In genomic region chr10:80573944-80574343, GRCm38 (mm10) we compare ENCODE assay signal across 9 mouse cellular contexts. TPM values are rescaled to one million over a fixed set of nuclear protein-coding genes. Genes with fewer than 3 reads are reported as not detected.
DNase-seq lines count a peak whose midpoint lies in the region; ATAC-seq and TF ChIP-seq lines count a peak whose summit lies in the region.
"Had no signal": no experiment of that assay in that cellular context is flagged by ENCODE, and none has a peak within 500 bp of the region (broad histone marks: within the 10 kb centered on the region; RNA-seq: fewer than 3 reads in every experiment).

No protein-coding gene starts in this region.

- 55% methylated on average over 9 of the region's 9 CpGs for WGBS in heart, embryonic 10.5 days
- WGBS in lung, embryonic 16.5 days = 50% methylated on average over 9 of the region's 9 CpGs
- 89% methylated on average over 9 of the region's 9 CpGs for WGBS in thymus, adult 2 months

- intact Hi-C loops in left cerebral cortex, postnatal 14 days (cut with DNase I) = no loop called here

- ATAC-seq in lung, embryonic 16.5 days (ENCODE audit: low read depth) = no peak

- 0 out of 2 replicates have a peak overlapping the region, but pooled peaks have one; percentile 17 for H3K27ac ChIP-seq in heart, embryonic 10.5 days
- no peak overlapping the region for H3K27ac ChIP-seq in lung, embryonic 16.5 days (ENCODE audit: low read length)
- H3K27ac ChIP-seq in thymus, adult 2 months (ENCODE audit: control insufficient read depth, insufficient read depth, low read length) = no peak overlapping the region

- no peak for DNase-seq in heart, embryonic 10.5 days (ENCODE audit: low spot score)
- DNase-seq in heart, adult 8-10 months (ENCODE audit: low spot score) = no peak
- no peak for DNase-seq in lung, postnatal 10 days
- DNase-seq in left cerebral cortex, postnatal 14 days (ENCODE audit: low spot score in 2 of 2) = peak; percentile 58 to 80
- peak; percentile 72 for DNase-seq in right cerebral cortex, postnatal 25 days
- DNase-seq in ovary, postnatal 14 days (ENCODE audit: low spot score) = no peak
- DNase-seq in thymus, adult 2 months = no peak
- DNase-seq: lung, postnatal 4 days had no signal

- TF ChIP-seq POLR2A in thymus, adult 2 months (IDR thresholded peaks at IDR 0.05; ENCODE audit: control insufficient read depth, extremely low read depth, insufficient read depth, low read length, poor library complexity) = no peak

- 0 out of 2 replicates have a peak overlapping the region, but pooled peaks have one; percentile 13 for H3K4me3 ChIP-seq in heart, embryonic 10.5 days
- no peak overlapping the region for H3K4me3 ChIP-seq in lung, embryonic 16.5 days (ENCODE audit: low read length)
- H3K4me3 ChIP-seq in thymus, adult 2 months (ENCODE audit: control insufficient read depth, insufficient read depth, low read length) = no peak overlapping the region

- H3K9me3 ChIP-seq in heart, embryonic 10.5 days = no peaks in the 10 kb centered on the region
- no peaks in the 10 kb centered on the region for H3K9me3 ChIP-seq in lung, embryonic 16.5 days (ENCODE audit: control insufficient read depth, low read length)

- TF ChIP-seq CTCF in thymus, adult 2 months (IDR thresholded peaks at IDR 0.05; ENCODE audit: borderline replicate concordance, control insufficient read depth, extremely low read depth, insufficient read depth, low read length, poor library complexity) = no peak

- peak overlapping the region; percentile 24 for H3K9ac ChIP-seq in lung, embryonic 16.5 days (ENCODE audit: low read length)

- H3K4me2 ChIP-seq in lung, embryonic 16.5 days (ENCODE audit: low read depth, low read length) = no peak overlapping the region

- H3K4me1 ChIP-seq in heart, embryonic 10.5 days = peaks cover 98% of the 10 kb centered on the region
- H3K4me1 ChIP-seq in lung, embryonic 16.5 days (replicated peaks; ENCODE audit: control insufficient read depth, insufficient read depth, low read length) = peaks cover 43% of the 10 kb centered on the region
- H3K4me1 ChIP-seq in thymus, adult 2 months (replicated peaks; ENCODE audit: control insufficient read depth, insufficient read depth, low read length) = peaks cover 62% of the 10 kb centered on the region

- peaks cover under 1% of the 10 kb centered on the region; the same call in 1 of the 2 replicates for H3K36me3 ChIP-seq in heart, embryonic 10.5 days
- H3K36me3 ChIP-seq in lung, embryonic 16.5 days (ENCODE audit: control insufficient read depth, insufficient read depth, low read length) = no peaks in the 10 kb centered on the region
- no peaks in the 10 kb centered on the region for H3K36me3 ChIP-seq in thymus, adult 2 months (ENCODE audit: control insufficient read depth, insufficient read depth, low read length)

- no peaks in the 10 kb centered on the region for H3K27me3 ChIP-seq in heart, embryonic 10.5 days (ENCODE audit: insufficient read depth, poor library complexity, severe bottlenecking)
- H3K27me3 ChIP-seq in lung, embryonic 16.5 days (ENCODE audit: control insufficient read depth, insufficient read depth, low read depth, low read length) = no peaks in the 10 kb centered on the region
- no peaks in the 10 kb centered on the region for H3K27me3 ChIP-seq in thymus, adult 2 months (ENCODE audit: control insufficient read depth, insufficient read depth, low read length)

RNA-seq across cellular contexts. Expression of gene Klf16, which starts 3.2 kb away (rescaled TPM):
- 7.9 and 8.1 TPM in 2 replicates for polyA plus RNA-seq in heart, embryonic 10.5 days (2016; fragmentation: Nextera tagmentation; extraction: Ambion mirVana)
- 1 to 10 TPM; 3.5 to 5.0 (median 4.7) TPM for total RNA-seq in heart, adult 8-10 months (2022)
- 8.2 and 8.3 TPM in 2 replicates for polyA plus RNA-seq in lung, embryonic 16.5 days (2015; fragmentation: Nextera tagmentation; extraction: Ambion mirVana)
- 10 to 100 TPM; 46.7 to 48.0 TPM for total RNA-seq in left cerebral cortex, postnatal 14 days (2021)
- 31.0 and 46.9 TPM in 2 replicates for polyA plus RNA-seq in thymus, adult 2 months (2012; rRNA removed)

RNA-seq across cellular contexts. Expression of gene Rexo1, which starts 12.6 kb away (rescaled TPM):
- polyA plus RNA-seq in heart, embryonic 10.5 days (2016; fragmentation: Nextera tagmentation; extraction: Ambion mirVana) = 25.1 and 26.9 TPM in 2 replicates
- 10 to 100 TPM; 10.7 to 15.0 (median 12.2) TPM for total RNA-seq in heart, adult 8-10 months (2022)
- 20.6 and 22.1 TPM in 2 replicates for polyA plus RNA-seq in lung, embryonic 16.5 days (2015; fragmentation: Nextera tagmentation; extraction: Ambion mirVana)
- total RNA-seq in left cerebral cortex, postnatal 14 days (2021) = 10 to 100 TPM; 44.5 to 46.3 TPM
- polyA plus RNA-seq in thymus, adult 2 months (2012; rRNA removed) = 188 and 209 TPM in 2 replicates

RNA-seq across cellular contexts. Expression of gene Abhd17a, which starts 16.2 kb away (rescaled TPM):
- polyA plus RNA-seq in heart, embryonic 10.5 days (2016; fragmentation: Nextera tagmentation; extraction: Ambion mirVana) = 94.1 and 120 TPM in 2 replicates
- total RNA-seq in heart, adult 8-10 months (2022) = 10 to 100 TPM; 44.7 to 48.1 (median 46.9) TPM
- 77.4 and 80.9 TPM in 2 replicates for polyA plus RNA-seq in lung, embryonic 16.5 days (2015; fragmentation: Nextera tagmentation; extraction: Ambion mirVana)
- total RNA-seq in left cerebral cortex, postnatal 14 days (2021) = 100 to 1,000 TPM; 212 to 220 TPM
- polyA plus RNA-seq in thymus, adult 2 months (2012; rRNA removed) = 310 and 359 TPM in 2 replicates

RNA-seq across cellular contexts. Expression of gene Scamp4, which starts 28.7 kb away (rescaled TPM):
- polyA plus RNA-seq in heart, embryonic 10.5 days (2016; fragmentation: Nextera tagmentation; extraction: Ambion mirVana) = 97.4 and 97.9 TPM in 2 replicates
- 10 to 100 TPM; 20.0 to 25.2 (median 21.9) TPM for total RNA-seq in heart, adult 8-10 months (2022)
- 78.8 and 81.8 TPM in 2 replicates for polyA plus RNA-seq in lung, embryonic 16.5 days (2015; fragmentation: Nextera tagmentation; extraction: Ambion mirVana)
- total RNA-seq in left cerebral cortex, postnatal 14 days (2021) = 10 to 100 TPM; 35.8 to 39.3 TPM
- 151 and 156 TPM in 2 replicates for polyA plus RNA-seq in thymus, adult 2 months (2012; rRNA removed)

RNA-seq across cellular contexts. Expression of gene Adat3, which starts 28.7 kb away (rescaled TPM):
- polyA plus RNA-seq in heart, embryonic 10.5 days (2016; fragmentation: Nextera tagmentation; extraction: Ambion mirVana) = 5.8 and 9.3 TPM in 2 replicates
- total RNA-seq in heart, adult 8-10 months (2022) = under 1 TPM; 0.44 to 0.81 (median 0.73) TPM
- 7.1 and 8.3 TPM in 2 replicates for polyA plus RNA-seq in lung, embryonic 16.5 days (2015; fragmentation: Nextera tagmentation; extraction: Ambion mirVana)
- 1 to 10 TPM; 2.8 TPM for total RNA-seq in left cerebral cortex, postnatal 14 days (2021)
- 42.9 and 48.2 TPM in 2 replicates for polyA plus RNA-seq in thymus, adult 2 months (2012; rRNA removed)

Comparison
In these comparisons a context has a peak if more than half of its experiments do, and no peak if none do; other contexts are left out.
1. DNase-seq: peak in left cerebral cortex, postnatal 14 days (2 of 2) and right cerebral cortex, postnatal 25 days (single experiment); none in heart, embryonic 10.5 days (single experiment), heart, adult 8-10 months (single experiment), lung, postnatal 10 days (single experiment), ovary, postnatal 14 days (single experiment) and thymus, adult 2 months (single experiment).